Mouse (Mus musculus) adrenal gland, postnatal 25 days (tissue): ENCODE results near the gene Cenpq. TPM values are rescaled to one million over a fixed set of nuclear protein-coding genes. Genes with fewer than 3 reads are reported as not detected.

Experiments used
- total RNA-seq: library from RNA; stranded (reverse); gene quantifications from 2 replicates; pipeline ENCODE4 v1.2.3, GENCODE M21; 2021

The Cenpq gene
- total RNA-seq, 1 experiment from 2014 or later, result 10.1 TPM

Other genes starting within 250 kb of the Cenpq start
- gene Esp1, start 207.9 kb downstream of the Cenpq start, total RNA-seq, result not detected in 2 replicates
- not detected in 2 replicates for gene Crisp2, start 128.0 kb downstream of the Cenpq start, total RNA-seq
- gene Rhag, start 123.9 kb downstream of the Cenpq start, total RNA-seq, result not detected in 2 replicates
- 0.79 and 1.3 TPM in 2 replicates for gene 9130008F23Rik, start 54.5 kb downstream of the Cenpq start, total RNA-seq
- not detected in 2 replicates for gene Glyatl3, start 20.7 kb downstream of the Cenpq start, total RNA-seq
- 151 and 213 TPM in 2 replicates for gene Mut, start 362 bp downstream of the Cenpq start, total RNA-seq